Mouse (Mus musculus) adipocyte (in vitro differentiated cells): ENCODE measurements around the gene Dmgdh.
A peak's percentile ranks its signal among the peaks of the same experiment; 100 is the strongest.

Source experiments
- DNase-seq: peaks from one replicate; pipeline ENCODE4 v3.0.0-alpha.2; 2016; ENCODE audit warnings: low spot score

Gene Dmgdh

DNA sequence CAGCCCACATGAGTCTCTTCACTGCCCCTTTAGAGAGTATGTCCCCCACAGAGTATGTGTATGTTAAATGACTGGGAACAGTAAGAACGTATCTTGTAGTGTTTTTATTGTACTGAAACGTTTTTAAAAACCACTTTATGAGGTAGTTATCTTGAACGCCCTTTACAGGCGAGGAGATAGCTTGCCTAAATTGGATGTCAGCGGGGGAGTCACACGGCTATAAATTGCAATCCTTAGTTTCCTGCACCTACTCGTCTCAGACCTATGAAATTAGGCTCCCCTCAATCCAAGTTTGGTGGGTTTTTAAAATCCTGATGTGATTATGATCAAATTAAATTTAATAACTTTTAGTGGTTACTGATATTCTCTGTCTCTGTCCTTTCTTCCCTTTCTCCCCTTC, 98.6 kb downstream of the Dmgdh start:
- DNase-seq = no peak

DNA sequence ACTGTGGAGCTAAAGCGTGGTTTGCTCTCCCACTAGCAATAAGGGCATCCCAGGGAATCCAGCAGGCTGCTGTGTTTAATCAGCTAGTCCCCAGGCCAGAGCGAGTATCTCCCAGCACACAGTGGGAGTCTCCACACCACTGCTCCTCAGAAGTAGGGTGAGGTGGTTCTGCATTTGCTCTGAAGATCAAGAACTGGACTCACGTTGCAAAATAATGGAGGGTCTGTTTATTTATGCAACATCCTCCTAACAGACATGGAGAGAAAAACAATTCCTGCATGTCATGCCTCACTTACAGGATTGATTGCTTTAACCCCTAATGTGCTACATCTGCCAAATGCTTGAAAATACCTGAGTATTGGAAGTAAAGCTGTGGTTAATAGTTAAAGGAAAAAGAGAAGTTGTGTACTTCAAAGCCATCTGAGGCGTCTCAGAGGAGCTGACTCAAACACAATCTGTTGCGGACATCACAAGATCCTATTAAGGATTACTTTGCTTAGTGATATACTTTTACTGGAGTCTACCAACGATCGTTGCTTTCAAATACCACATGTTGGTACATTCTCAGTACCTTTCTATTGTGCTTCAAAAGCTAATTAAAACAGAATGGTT, 99.6 kb downstream of the Dmgdh start:
- DNase-seq = no peak

DNA sequence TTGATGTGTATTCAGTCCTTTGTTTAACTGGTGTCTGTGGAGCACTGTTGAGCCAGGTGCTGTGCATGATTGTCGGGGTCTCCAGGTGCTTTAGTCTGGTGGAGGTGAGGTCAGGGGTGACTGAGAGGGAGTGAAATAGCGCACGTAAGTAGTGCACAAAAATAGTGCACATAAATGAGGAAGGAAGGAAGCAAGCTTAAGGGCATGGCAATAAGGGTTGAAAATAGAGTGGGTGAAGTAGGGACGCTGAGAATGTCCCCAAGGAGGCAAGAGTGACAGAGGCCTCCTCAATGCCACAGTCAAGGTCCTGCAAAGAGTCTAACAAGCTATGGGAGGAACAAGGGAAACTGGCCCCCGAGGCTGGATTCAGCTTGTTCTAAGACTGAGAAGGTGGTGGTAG, 108.6 kb downstream of the Dmgdh start:
- DNase-seq = no peak

DNA sequence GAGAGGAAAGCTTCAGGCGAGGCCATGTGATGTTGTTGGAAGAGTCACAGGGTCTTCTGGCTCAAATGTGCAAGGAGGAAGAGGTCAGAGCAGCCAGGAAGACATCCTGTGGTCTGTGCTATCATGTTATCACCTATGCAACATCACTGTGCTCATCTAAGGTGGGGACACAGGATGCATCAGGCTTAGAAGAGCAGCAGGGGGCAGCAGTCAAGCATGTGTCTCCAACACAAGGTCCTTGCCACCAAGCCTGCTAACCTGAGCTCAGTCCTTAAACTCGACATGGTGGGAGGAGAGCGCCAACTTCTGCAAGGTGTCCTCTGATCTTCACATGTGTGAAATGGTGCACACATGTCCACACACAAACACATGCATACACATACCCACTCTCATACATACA, 111.1 kb downstream of the Dmgdh start:
- DNase-seq = no peak

DNA sequence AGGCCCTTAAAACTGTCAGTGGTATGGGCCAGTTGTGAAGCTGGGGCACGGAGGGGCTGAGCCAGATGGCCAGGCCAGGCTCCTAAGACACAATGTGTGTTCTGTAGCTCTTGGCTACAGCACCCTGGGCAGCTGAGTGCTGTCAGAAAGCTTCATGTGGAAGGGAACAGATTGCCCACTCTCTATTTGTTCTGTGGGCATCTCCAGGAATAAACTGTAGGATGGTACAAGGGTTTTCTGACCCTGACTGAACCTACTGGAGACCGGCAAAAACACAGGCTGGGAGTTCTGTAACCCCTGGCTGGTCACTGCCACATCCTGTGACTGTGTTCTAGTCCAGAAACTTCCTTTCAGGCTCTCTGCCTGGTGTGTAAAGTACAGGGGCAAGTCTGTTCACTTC, 111.8 kb downstream of the Dmgdh start:
- DNase-seq = no peak

DNA sequence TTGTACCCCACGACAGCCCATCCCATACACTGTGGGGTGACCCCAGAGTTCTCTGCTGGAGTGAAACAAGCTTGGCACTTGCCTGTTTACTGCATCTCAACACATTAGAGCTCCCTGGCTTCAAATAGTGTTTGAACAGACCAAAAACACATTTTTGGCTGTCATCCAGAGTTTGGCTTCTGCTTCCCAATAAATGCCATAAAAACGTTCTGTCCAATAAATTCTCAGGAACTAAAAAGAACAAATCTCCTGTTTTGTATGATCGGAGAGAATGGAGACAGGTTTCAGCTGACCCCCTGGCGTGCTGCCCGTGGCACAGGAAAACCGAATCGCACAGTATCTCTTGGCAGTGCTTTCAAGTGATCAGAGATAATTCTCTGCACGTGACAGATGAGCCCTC, 113.4 kb downstream of the Dmgdh start:
- DNase-seq = peak; percentile 28

DNA sequence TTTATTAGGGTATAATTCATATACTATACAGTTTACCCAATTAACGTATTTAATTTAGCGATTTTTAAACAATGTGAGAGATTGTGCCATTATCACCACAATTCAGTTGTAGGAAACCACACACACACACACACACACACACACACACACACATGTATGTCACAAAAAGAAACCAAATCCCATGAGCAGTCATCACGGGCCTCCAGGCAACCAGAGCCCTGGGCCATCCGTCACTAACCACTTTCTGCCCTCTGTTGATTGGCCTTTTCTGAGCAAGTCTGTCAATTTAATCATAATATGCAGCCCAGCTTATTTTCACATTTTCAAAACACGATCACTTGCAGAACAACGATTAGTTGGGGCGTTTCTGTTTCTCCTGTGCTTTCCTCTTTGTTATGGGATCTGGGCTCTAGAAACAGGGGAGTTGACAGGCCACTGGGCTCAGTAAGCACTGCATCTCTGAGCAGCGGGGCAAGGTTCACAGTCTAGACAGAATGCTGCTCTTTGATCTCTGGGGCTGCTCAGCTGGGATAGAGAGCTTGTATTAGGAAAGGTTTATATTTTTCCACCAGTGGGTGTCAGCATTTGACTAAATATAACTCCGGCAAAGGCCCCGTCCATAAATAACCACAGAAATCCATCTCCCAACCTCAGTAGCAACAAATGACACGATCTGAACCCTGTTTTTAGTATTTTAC, 118.9 kb downstream of the Dmgdh start:
- DNase-seq = peak; percentile 77

DNA sequence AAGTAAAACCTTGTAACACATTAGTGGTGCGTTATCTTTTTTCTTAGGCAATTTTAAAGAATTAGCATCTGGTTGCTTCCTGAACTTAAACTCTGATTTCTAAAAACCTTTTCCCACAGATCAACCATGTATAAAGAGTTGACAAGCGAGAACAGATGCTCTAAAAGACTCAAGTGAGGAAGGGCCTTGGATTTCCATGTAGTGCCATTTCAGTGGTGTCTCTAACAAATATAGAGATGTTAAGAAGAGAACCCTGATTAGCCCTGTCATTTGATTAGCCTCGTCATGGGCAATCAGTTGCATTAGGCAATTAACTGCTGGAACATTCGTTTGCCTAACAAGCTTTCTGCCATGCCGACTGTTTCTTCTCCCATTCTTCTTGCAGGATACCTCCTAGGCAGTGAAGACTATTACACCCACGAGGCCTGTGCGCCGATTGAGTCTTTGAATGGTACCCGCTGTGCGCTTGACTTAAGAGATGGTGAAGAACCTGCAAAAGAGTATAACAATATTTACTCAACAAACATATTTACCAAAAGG, 119.5 kb downstream of the Dmgdh start:
- no peak for DNase-seq

DNA sequence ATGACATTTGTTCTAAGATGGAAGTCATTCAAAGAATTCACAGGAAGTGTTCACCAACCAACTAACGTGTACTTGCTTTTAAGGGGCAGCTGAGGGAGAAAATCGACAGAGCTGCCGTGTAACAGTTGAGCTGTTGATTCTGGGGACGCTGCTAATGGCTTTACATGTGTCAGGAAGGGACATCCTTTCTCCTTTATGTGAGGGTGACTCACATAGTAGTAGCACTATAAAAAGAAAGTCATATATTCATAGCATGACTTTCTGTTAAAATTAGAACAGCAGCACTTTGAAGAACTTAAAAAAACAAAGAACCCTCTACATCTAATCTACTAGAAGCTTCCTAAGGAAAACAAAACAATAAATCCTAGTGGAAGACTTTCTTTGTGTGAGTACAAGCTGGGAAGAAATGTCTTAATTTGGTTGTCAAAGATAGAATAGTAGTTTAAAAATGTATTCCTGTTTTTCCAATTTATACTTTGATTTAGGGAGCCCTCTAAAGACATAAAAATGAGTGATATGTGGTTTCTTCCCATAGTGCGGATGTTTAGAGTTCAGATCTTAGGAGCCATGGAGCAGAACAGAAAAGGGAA, 122.9 kb downstream of the Dmgdh start:
- DNase-seq = no peak
